Mouse (Mus musculus): ENCODE measurements around the gene Pde4d.

The Pde4d gene

DNA sequence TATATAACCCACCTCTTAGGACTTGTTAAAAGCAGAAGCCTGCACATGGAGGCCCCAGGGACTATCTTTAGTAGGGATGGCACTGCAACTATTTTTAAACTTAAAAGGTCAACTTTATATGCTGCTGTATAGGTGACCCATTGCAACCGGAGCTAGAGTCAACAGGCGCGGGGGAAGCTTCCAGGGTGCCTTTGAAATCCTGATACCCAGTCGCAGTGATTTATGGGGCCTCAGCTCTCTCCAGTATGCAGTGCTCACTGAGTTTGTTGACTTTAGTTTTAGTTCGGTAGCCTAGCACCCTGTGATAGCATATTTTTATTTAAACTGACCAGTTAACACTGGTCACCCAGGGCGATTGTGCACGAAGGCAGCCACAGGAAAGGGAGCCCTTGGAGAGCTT, 1465.8 kb downstream of the Pde4d start:
- no peak for DNase-seq (ENCODE audit: low read depth, low spot score)

DNA sequence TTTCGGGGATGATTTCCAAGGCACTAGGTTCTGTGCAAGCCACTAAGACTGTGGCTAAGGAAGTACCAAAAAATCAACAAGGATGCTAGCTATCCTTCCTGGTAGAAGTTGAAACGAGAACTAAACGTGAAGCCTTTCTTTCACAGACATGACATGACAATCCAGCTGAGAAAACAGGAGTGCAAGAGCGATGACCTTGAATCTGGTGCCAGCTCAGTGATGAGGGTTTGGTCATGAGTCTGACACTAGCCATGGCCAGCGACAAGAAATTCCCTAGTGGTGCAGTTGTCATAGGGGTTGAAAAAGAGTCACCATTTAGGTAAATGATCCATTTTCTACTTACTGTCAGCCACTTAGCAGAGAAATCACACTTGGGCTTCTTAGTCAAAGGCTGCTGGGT, 1466.2 kb downstream of the Pde4d start:
- no peak for DNase-seq (ENCODE audit: low read depth, low spot score)

DNA sequence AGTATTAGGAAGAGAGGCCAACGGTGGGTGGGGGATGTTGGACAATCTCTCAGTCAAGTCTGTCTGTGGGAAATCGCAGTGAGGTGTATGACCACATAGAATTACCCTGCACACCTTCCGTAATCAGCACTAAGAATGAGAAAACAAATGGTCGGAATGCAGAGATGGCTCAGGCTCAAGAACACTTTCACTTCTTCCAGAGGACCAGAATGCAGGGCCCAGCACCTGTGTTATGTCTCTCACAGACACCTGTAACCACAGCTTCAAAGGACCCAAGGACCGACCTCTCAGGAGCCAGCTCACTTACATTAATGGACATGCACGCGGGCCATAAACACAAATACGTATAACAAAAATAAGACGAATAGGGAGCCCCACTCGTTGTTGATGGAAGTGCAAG, 1467.8 kb downstream of the Pde4d start:
- no peak for DNase-seq (ENCODE audit: low read depth, low spot score)

DNA sequence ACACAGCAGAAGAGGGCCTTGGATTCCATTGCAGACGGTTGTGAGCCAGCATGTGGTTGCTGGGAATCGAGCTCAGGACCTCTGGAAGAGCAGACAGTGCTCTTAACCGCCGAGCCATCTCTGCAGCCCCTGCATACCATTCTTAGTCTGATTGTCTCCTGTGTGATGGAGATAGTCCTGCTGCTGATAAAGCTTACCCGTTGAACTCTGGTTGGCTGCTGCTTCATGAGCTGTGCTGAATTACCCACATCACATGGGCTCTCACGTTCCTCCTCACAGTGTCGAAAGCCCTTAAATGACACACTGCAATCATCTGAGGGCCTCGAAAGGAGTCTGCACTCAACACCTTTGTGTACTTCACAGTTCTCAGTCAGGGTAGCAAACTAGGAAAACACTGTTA, 1468.9 kb downstream of the Pde4d start:
- peak; percentile 67 for DNase-seq (ENCODE audit: low read depth, low spot score)

DNA sequence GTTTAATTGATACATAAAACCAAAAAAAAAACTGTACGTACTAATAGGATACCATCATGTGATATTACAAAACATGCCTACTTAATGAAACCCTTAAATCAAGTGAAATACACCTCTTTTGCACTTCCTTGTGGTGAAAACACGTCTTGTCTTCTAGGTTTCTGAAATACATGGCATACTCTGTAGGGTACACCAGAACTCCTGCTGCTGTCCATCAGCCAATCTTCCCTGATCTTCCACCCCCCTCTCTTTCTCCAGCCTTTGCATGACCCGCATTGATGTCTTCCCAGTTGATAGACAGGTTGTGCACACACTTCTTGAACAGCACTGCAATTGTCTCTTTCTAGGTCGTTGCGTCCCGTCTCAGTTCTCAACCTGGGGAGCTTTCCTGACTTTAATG, 1470.5 kb downstream of the Pde4d start:
- DNase-seq (ENCODE audit: low read depth, low spot score), result no peak

DNA sequence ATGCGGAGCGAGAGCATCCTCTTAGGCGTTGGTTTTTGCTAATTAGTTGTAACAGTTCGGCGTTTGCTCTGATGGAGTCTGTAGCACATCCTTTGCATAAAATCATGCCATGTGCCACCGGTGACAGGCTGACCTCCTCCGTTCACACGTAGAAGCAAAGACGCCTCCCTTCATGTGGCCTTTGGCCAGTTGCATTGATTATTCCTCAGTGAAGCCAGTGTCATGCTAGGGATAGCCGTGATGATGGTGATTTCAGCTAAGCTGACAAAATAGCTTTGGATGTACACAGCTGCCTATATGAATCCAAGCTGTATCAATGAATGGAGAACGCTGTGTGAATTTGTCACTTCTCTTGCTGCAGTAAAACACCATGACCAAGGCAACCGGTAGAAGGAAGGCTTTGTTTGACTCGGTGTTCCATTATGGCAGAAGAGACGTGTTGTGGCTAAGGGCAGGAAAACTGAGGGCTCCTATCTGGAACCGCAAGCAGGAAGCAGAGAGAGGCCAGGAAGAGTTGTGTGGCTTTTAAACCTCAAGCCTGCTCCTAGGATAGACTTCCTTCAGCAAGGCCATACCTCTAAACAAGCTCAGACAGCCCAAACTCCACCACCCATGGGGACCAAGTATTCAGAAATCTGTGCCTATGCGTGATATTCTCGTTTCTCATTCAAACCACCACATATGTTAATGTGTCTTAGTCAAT, 1471.7 kb downstream of the Pde4d start:
- no peak for DNase-seq (ENCODE audit: low read depth, low spot score)

DNA sequence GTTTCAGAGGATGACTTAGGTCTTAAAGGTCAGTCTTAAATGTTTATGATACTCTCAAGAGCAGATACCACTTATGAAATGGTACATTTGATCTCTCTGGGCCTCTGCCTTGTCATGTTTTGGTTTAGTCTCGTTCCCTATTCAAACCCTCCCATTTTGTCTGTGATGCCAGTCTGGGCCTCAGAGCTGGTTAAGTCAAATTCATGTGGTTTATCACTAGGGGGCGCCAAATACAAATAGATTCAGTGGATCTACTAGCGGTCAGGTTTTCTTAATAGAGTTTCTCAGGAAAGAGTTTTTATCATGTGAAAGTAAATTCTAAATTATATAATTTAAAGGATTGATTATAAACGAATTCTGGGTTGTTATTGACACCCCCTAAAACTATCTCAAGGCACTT, 1472.5 kb downstream of the Pde4d start:
- peak; percentile 77 for DNase-seq (ENCODE audit: low read depth, low spot score)

DNA sequence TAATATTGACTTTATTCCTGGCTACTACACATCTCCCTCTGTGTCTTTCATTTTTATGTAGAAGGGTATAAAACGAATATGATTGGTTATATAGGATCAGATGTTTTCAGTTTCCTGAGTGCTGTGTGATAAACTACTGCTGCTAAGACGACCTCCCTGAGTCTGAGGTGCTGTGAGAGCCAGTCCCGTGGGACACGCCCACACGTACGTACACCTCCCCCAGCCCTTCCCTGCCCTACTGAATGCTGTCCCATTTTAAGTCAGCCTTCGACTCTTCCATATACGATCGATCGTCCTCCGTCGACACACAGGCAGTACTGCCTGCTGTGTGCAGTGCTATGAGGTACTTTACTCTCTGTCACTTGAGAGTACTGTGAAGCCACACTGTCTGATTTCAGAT, 1473.0 kb downstream of the Pde4d start:
- peak; percentile 44 for DNase-seq (ENCODE audit: low read depth, low spot score)

DNA sequence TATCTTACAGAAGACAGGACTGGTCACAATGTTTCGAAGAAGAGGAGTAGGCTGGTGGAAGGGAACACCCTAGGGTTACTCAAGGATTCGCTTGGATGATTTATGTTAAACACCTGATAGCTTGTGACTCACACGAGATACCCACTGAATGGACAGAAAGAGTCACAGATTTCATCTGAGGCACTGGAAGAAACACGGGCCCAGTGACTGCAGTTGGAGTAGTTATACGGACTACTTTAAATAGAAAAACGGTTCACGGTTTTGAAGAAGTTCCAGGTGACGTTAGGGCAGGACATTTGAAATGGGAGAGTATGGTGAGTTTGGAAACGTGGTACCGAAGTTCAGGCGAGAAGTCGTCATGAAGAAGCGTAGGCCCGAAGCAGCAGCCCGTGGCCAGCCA, 1475.0 kb downstream of the Pde4d start:
- no peak for DNase-seq (ENCODE audit: low read depth, low spot score)

DNA sequence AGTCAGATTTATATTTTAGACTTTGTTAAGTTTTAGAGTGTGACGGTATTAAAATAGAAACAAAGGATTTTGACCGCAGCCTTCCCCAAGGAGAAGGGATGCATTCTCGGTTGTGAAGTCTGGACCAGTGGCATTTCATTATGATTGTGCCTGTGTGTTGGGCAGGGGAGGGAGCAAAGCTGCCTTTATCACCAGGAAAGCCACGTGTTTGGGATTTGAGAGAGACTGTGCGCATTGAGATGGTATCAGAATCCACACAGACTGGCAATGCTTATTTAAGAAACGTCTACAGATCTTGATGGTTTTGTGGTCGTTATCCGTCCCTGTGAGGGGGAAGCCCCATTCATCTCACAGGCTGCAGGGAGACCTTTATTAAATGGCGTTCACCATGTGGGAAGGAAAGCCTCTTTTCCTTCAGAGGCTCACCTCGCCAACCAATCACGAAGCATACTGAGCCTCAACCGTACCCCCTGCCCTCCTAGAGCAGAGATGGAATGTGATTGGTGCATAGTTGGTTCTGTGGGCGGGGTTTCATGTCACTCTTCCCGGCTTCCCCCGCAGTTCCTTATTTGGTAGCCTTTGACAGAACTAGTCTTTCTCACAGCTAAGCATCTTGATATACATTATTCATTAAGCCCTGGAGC, 1476.7 kb downstream of the Pde4d start:
- DNase-seq (ENCODE audit: low read depth, low spot score), result peak; percentile 28

DNA sequence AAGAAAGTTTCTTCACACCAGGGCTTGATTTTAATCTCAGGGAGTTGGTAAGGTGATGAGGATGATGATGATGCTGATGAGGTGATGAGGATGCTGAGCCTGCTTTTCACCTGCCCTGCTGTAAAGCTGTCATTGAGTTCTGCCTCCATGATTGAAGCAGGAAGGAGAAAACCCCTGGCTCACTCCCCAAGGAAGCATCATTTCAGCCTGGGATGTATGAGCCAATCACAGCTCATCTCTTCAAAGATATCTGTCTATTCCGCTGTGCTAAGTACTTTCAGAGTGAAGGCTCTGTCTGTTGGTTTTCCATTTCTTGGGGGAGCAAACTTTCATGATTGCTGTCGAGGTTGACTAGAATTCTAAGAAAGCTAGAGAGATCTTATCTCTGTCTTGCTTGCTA, 1478.0 kb downstream of the Pde4d start:
- DNase-seq (ENCODE audit: low read depth, low spot score), result no peak

DNA sequence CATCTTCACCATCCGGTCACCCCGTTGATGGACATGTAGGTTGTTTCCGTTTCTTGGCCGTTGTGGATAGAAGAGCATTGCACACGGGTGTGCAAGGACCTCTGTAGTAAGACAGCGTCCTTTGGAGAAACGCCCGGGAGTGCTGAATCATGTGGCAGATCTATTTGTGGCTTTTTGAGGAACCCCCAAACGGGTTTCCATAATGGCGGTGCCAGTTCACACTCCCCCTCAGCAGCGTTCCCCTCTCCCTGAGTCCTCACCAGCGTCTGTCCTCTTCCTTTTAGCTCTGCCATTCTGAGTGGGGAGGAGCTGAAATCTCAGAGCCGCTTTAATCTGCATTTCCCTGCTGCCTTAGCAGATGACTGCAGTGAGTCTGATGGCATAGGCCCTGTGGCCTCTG, 1482.9 kb downstream of the Pde4d start:
- no peak for DNase-seq (ENCODE audit: low read depth, low spot score)

DNA sequence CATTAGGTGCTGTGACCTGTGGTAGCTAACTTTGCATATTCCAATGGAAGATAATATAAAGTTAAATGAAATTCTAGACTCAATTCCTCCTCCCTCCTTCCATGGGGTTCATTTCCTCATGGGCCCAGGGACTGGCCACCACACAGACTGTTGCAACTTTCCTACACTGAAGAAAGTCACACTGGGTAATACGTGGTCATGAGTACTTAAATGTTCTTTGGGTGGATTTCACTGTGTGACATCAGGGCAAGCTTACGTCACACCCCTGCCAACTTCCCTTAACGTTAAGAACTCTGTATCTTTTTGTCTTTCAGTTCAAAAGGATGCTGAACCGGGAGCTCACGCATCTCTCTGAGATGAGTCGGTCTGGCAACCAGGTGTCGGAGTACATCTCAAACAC, 1483.8 kb downstream of the Pde4d start:
- DNase-seq (ENCODE audit: low read depth, low spot score), result no peak

DNA sequence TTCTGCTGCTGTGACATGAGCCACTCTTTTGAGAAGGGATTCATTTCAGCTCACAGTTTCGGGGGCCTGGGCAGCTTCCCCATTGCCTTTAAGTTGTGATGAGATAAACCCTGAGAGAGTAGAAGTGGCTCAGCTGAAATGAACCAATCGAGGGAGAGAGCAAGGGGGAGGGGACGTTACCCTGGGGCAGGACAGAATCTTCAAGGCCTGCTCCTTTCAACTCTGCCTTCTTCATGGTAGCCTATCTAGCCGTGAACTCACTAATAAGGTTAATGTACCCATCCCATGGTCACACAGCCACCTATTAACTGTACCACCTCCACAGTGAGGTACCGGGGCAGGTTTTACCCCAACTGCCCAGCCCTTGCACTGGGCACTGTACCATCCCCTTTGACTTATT, 1487.1 kb downstream of the Pde4d start:
- no peak for DNase-seq (ENCODE audit: low read depth, low spot score)

DNA sequence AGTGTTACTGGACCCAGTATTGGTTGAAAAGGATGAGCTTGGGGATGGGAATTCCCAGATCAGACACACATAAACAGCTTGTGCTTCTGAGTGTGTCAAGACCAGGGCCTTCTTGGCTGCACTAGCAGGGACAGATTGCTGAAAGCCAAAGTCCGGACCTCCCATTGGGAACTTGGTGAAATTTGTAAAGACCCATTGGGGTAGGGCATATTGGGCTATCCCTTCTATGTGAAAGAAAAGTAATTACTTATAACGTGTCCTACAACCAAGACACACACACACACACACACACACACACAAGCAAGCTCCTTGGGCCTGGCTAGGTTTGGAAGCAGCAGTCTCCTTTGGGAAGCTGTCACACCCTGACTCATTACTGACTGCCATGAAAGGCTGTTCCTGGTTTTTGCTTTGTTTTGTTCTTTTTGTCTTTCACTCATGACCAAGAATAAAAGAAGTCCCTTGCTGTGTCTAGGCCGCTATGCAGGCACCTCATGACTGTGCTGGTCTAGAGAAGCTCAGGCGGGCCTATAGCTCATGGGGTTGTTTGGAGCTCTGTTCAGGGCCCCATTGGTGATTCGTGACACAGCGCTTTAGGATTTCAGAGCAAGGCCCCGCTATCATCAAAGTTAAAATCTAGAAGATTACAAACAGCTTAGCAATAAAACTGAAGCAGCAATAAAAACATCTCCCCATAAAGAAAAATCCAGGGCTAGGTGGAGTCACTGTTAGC, 1495.2 kb downstream of the Pde4d start:
- DNase-seq (ENCODE audit: low read depth, low spot score), result no peak

DNA sequence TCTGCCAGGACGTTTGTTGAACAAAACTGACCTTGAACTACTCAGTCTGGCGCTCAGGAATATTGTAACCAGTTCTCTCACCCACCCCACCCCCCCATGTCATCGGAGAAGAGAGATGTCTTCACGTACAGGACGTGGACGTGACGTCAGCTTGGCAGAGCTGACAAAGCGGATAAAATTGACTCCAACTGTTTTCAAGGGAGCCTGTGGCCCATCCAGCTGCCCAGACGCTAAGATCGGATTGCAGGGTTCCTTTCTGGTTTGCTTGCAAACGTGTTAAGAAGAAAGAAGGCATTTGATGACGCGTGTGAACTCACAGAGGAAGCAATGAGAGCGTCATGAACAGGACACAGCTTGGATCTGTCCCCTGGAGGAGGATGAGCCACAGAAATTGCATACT, 1501.7 kb downstream of the Pde4d start:
- no peak for DNase-seq (ENCODE audit: low read depth, low spot score)

DNA sequence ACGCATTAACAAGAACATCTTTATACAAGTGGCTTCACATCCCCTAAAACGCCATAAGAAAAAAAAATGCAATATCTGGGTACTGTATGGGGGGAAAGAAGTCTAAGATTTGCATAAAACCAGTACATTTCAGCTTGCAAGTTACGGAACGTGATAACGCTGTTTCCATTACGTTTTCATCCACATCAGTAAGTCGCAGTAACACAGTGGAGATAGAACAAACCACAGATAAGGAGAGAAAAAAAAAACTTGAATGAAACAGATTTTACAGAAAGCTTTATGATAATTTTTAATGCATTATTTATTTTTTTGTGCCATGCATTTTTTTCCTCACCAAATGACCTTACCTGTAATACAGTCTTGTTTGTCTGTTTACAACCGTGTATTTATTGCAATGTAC, 1504.4 kb downstream of the Pde4d start:
- DNase-seq (ENCODE audit: low read depth, low spot score), result no peak

DNA sequence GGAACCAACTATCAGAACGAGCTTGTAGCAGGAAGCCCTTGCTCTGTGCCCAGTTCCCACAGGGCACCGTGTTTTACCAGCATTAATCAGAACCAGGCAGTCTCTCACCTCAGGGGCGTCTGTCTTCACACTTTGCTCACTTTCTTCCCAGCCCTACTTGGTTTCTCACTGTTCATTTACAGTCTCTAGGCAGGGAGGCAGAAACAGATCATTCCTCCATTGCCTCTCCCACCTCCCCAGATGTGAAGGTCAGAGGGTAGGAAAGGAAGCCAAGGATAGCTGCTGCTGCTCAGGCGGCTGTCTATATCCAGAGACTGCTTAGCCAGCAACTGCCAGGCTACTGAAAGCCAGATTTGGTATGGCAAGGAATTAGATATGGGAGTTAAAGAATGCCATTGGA, 1508.2 kb downstream of the Pde4d start:
- DNase-seq (ENCODE audit: low read depth, low spot score), result no peak

DNA sequence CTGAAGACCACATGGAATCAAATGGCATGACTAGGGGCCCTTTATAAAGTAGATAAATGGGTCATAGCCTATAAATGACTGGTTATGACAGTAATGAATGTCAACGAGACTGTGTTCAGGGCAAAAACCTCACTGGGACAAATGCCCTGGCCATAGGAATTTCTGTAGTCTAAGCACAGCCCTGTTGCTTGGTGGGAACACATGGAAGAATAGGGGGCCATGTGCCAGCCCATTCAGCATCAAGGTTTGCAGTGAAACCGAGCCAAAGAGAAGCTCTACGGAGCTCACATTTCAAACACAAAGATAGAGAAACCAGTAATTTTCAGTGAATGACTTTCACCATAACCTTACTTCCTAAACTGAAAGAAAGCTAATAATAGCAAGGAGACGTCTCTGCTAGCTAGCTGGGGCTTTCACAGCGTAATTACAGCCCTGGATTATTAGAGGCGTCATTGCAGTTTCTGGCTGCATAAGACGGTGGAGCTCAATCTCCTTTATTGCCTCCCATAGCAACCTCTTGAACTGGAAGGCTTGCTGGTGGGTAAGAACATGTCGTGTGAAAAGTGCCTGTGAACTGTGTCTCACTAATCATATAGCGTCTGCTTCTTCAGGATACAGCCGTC, 1533.2 kb downstream of the Pde4d start:
- DNase-seq (ENCODE audit: low read depth, low spot score), result no peak

DNA sequence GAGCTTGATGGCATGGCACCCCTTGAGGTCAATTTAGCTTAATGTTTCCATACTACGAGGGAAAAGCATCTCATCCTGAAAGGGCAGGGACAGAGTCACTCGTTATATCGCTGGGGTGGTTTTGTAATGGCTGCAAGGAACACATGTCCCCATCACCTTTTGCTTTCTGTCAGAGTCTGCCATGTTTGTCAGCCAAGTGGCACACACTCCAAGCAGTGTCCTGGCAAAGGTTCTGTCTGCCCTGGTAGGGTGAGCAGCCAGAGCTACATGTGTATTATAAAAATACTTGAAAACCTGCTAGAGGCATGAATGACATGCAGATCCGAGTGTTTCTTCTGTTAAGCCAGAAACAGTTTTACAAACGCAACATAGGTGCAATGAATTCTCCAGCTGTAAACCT, 1535.7 kb downstream of the Pde4d start:
- no peak for DNase-seq (ENCODE audit: low read depth, low spot score)

DNA sequence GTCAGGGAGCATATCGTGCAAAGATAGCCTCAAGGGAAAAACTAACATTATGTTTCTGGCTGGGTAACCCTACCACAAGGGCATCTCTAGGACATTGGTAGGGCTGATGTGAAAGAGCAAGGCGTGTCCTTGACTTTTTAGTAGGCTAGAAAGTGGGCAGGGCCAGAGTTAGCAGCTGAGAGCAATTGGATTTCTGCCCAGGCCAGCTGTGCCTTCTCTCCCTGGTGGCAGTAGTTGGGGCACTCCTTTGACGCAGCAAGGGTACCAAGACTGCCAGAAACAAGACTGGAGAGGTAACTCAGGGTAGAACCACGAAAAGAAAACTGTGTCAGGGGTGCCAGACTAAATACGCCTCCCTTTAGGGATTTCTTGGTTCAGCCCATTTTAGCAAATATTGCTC, 1536.1 kb downstream of the Pde4d start:
- DNase-seq (ENCODE audit: low read depth, low spot score), result no peak

DNA sequence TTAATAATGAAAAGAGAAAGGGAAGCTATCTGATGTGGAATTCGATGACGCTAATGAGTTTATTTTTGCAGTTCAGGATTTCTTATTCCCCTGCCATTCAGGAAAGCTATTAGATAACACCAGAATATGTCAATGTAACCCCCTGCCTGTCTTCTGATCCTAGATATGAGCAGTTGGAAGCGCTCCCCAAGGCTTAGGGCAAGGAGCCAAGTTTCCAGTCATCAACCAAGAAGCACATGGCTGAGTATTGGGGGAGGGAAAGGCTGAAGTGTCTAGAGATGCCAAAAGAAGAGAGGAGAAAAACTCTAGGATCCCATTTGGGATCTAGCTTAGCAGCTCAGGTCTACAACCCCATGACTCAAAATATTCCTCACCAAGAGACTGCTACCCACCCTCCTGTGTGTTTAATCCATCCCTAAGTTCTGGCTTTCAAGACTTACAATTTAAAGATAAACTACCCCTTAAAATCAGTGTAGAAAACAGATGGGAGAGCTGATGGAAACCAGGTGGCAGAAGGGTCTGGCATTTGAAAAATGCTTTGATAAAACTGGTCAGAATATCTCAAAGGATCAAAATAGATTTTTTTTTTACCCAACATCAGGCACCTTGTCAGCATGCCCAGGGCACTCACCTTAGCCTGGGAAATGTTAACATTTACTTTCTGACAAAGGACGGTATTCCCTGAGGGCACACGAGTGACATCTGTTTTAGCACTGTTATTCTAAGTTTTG, 1543.2 kb downstream of the Pde4d start:
- DNase-seq (ENCODE audit: low read depth, low spot score), result no peak
